Mouse (Mus musculus): ENCODE measurements around the gene Snrpd2. TPM values are rescaled to one million over a fixed set of nuclear protein-coding genes. Genes with fewer than 3 reads are reported as not detected.
A peak's percentile ranks its signal among the peaks of the same experiment; 100 is the strongest.

Gene Snrpd2
- 104 and 110 TPM in 2 replicates for polyA plus RNA-seq (2014; fragmentation: Nextera tagmentation; extraction: Ambion mirVana)

- Histone ChIP-seq H3K9me3 (ENCODE audit: control insufficient read depth, low read length) (no peaks in the 10 kb centered on the region), H3K27me3 (ENCODE audit: control insufficient read depth, insufficient read depth, low read length) (no peaks in the 10 kb centered on the region), H3K4me1 (replicated peaks; ENCODE audit: control insufficient read depth, insufficient read depth, low read length) (peaks cover 18% of the 10 kb centered on the region), H3K9ac (peak within 1 kb of the TSS; percentile 74), H3K27ac (peak within 1 kb of the TSS; percentile 81), H3K36me3 (replicated peaks; ENCODE audit: control insufficient read depth, insufficient read depth) (peaks cover 43% of the 10 kb centered on the region), H3K4me3 (replicated peaks; ENCODE audit: low read length) (peak within 1 kb of the TSS; percentile 59), H3K4me2 (replicated peaks) (peak within 1 kb of the TSS; percentile 73)
- WGBS: under 1% methylated on average over 24 of the region's 24 CpGs
- peak; percentile 99 for DNase-seq (ENCODE audit: low spot score)
- ATAC-seq (ENCODE audit: low FRiP score): peak; percentile 89
Measured at GRCm38 (mm10) chr7:19149626-19150025, at the start of gene Snrpd2. TSS of gene Snrpd2 (plus strand) at chr7:19149722.

GRCm38 (mm10) chr7:19100290-19100689, 49.2 kb upstream of the Snrpd2 start:
- no peak for ATAC-seq (ENCODE audit: low FRiP score)
- 94% methylated on average over 1 of the region's 1 CpGs for WGBS
- H3K36me3 ChIP-seq (replicated peaks; ENCODE audit: control insufficient read depth, insufficient read depth): no peaks in the 10 kb centered on the region

GRCm38 (mm10) chr7:19103741-19104140, 45.8 kb upstream of the Snrpd2 start:
- no peak overlapping the region for H3K27ac ChIP-seq
- no peak for DNase-seq (ENCODE audit: low spot score)
- H3K4me3 ChIP-seq (replicated peaks; ENCODE audit: low read length): no peak overlapping the region
- no peaks in the 10 kb centered on the region for H3K4me1 ChIP-seq (replicated peaks; ENCODE audit: control insufficient read depth, insufficient read depth, low read length)
- H3K9me3 ChIP-seq (ENCODE audit: control insufficient read depth, low read length): no peaks in the 10 kb centered on the region
- H3K9ac ChIP-seq: no peak overlapping the region
- H3K36me3 ChIP-seq (replicated peaks; ENCODE audit: control insufficient read depth, insufficient read depth): no peaks in the 10 kb centered on the region
- no peaks in the 10 kb centered on the region for H3K27me3 ChIP-seq (ENCODE audit: control insufficient read depth, insufficient read depth, low read length)
- H3K4me2 ChIP-seq (replicated peaks): no peak overlapping the region
- no peak for ATAC-seq (ENCODE audit: low FRiP score)

More at GRCm38 (mm10) chr7:19100290-19100689, 49.2 kb upstream of the Snrpd2 start:
- Histone ChIP-seq H3K27me3 (ENCODE audit: control insufficient read depth, insufficient read depth, low read length) (peaks cover 3% of the 10 kb centered on the region; the same call in 1 of the 2 replicates), H3K4me2 (replicated peaks) (no peak overlapping the region), H3K27ac (no peak overlapping the region), H3K4me3 (replicated peaks; ENCODE audit: low read length) (no peak overlapping the region), H3K9me3 (ENCODE audit: control insufficient read depth, low read length) (no peaks in the 10 kb centered on the region), H3K9ac (no peak overlapping the region), H3K4me1 (replicated peaks; ENCODE audit: control insufficient read depth, insufficient read depth, low read length) (peaks cover 11% of the 10 kb centered on the region; the same call in 1 of the 2 replicates)
- no peak for DNase-seq (ENCODE audit: low spot score)

GRCm38 (mm10) chr7:19104486-19104885, 45.0 kb upstream of the Snrpd2 start:
- ATAC-seq (ENCODE audit: low FRiP score): no peak
- H3K4me3 ChIP-seq (replicated peaks; ENCODE audit: low read length): no peak overlapping the region
- no peaks in the 10 kb centered on the region for H3K9me3 ChIP-seq (ENCODE audit: control insufficient read depth, low read length)
- 83% methylated on average over 2 of the region's 2 CpGs for WGBS
- H3K27me3 ChIP-seq (ENCODE audit: control insufficient read depth, insufficient read depth, low read length): no peaks in the 10 kb centered on the region
- H3K27ac ChIP-seq: no peak overlapping the region
- H3K36me3 ChIP-seq (replicated peaks; ENCODE audit: control insufficient read depth, insufficient read depth): no peaks in the 10 kb centered on the region
- no peak for DNase-seq (ENCODE audit: low spot score)
- H3K4me1 ChIP-seq (replicated peaks; ENCODE audit: control insufficient read depth, insufficient read depth, low read length): no peaks in the 10 kb centered on the region
- no peak overlapping the region for H3K4me2 ChIP-seq (replicated peaks)
- no peak overlapping the region for H3K9ac ChIP-seq

GRCm38 (mm10) chr7:19107436-19107835, 42.1 kb upstream of the Snrpd2 start:
- WGBS: 51% methylated on average over 3 of the region's 3 CpGs
- no peak overlapping the region for H3K4me2 ChIP-seq (replicated peaks)
- no peaks in the 10 kb centered on the region for H3K27me3 ChIP-seq (ENCODE audit: control insufficient read depth, insufficient read depth, low read length)

GRCm38 (mm10) chr7:19109565-19109964, 40.0 kb upstream of the Snrpd2 start:
- no peak overlapping the region for H3K9ac ChIP-seq
- no peak overlapping the region for H3K4me3 ChIP-seq (replicated peaks; ENCODE audit: low read length)
- no peak for ATAC-seq (ENCODE audit: low FRiP score)
- H3K27me3 ChIP-seq (ENCODE audit: control insufficient read depth, insufficient read depth, low read length): no peaks in the 10 kb centered on the region
- no peak overlapping the region for H3K27ac ChIP-seq
- H3K4me2 ChIP-seq (replicated peaks): no peak overlapping the region
- no peaks in the 10 kb centered on the region for H3K4me1 ChIP-seq (replicated peaks; ENCODE audit: control insufficient read depth, insufficient read depth, low read length)
- DNase-seq (ENCODE audit: low spot score): no peak
- H3K9me3 ChIP-seq (ENCODE audit: control insufficient read depth, low read length): no peaks in the 10 kb centered on the region
- no peaks in the 10 kb centered on the region for H3K36me3 ChIP-seq (replicated peaks; ENCODE audit: control insufficient read depth, insufficient read depth)
- WGBS: 81% methylated on average over 1 of the region's 1 CpGs

More at GRCm38 (mm10) chr7:19107436-19107835, 42.1 kb upstream of the Snrpd2 start:
- H3K9ac ChIP-seq: no peak overlapping the region
- DNase-seq (ENCODE audit: low spot score) (no peak), ATAC-seq (ENCODE audit: low FRiP score) (no peak)
- no peaks in the 10 kb centered on the region for H3K4me1 ChIP-seq (replicated peaks; ENCODE audit: control insufficient read depth, insufficient read depth, low read length)
- H3K4me3 ChIP-seq (replicated peaks; ENCODE audit: low read length): no peak overlapping the region
- H3K27ac ChIP-seq: no peak overlapping the region
- no peaks in the 10 kb centered on the region for H3K9me3 ChIP-seq (ENCODE audit: control insufficient read depth, low read length)
- no peaks in the 10 kb centered on the region for H3K36me3 ChIP-seq (replicated peaks; ENCODE audit: control insufficient read depth, insufficient read depth)

- no peak within 1 kb of the TSS for H3K27ac ChIP-seq
- peak within 1 kb of the TSS; percentile 13; the same call in 1 of the 2 replicates for H3K9ac ChIP-seq
- H3K27me3 ChIP-seq (ENCODE audit: control insufficient read depth, insufficient read depth, low read length): no peaks in the 10 kb centered on the region
- peaks cover 11% of the 10 kb centered on the region for H3K4me1 ChIP-seq (replicated peaks; ENCODE audit: control insufficient read depth, insufficient read depth, low read length)
- peak; percentile 61 for ATAC-seq (ENCODE audit: low FRiP score)
- H3K4me2 ChIP-seq (replicated peaks): peak within 1 kb of the TSS; percentile 49
- peak within 1 kb of the TSS; percentile 27 for H3K4me3 ChIP-seq (replicated peaks; ENCODE audit: low read length)
- H3K36me3 ChIP-seq (replicated peaks; ENCODE audit: control insufficient read depth, insufficient read depth): no peaks in the 10 kb centered on the region
- DNase-seq (ENCODE audit: low spot score): peak; percentile 70
- 0 out of 2 replicates have a peak, but pooled peaks cover 3% of the 10 kb centered on the region for H3K9me3 ChIP-seq (ENCODE audit: control insufficient read depth, low read length)
- 20% methylated on average over 57 of the region's 64 CpGs for WGBS
Measured at GRCm38 (mm10) chr7:19118028-19118771, 31.3 kb upstream of the Snrpd2 start, which contains the start of gene Gm4969. TSS of gene Gm4969 (minus strand) at chr7:19118368.

- H3K9me3 ChIP-seq (ENCODE audit: control insufficient read depth, low read length): 0 out of 2 replicates have a peak, but pooled peaks cover 3% of the 10 kb centered on the region
- no peak overlapping the region for H3K27ac ChIP-seq
- no peak overlapping the region for H3K4me3 ChIP-seq (replicated peaks; ENCODE audit: low read length)
- no peaks in the 10 kb centered on the region for H3K36me3 ChIP-seq (replicated peaks; ENCODE audit: control insufficient read depth, insufficient read depth)
- no peak overlapping the region for H3K9ac ChIP-seq
- H3K4me2 ChIP-seq (replicated peaks): peak overlapping the region; percentile 17
- ATAC-seq (ENCODE audit: low FRiP score): peak; percentile 0; the same call in 1 of the 2 replicates
- no peak for DNase-seq (ENCODE audit: low spot score)
- 92% methylated on average over 8 of the region's 8 CpGs for WGBS
- no peaks in the 10 kb centered on the region for H3K27me3 ChIP-seq (ENCODE audit: control insufficient read depth, insufficient read depth, low read length)
- H3K4me1 ChIP-seq (replicated peaks; ENCODE audit: control insufficient read depth, insufficient read depth, low read length): peaks cover 11% of the 10 kb centered on the region
Measured at GRCm38 (mm10) chr7:19119083-19119482, 30.4 kb upstream of the Snrpd2 start.

- 3% methylated on average over 34 of the region's 34 CpGs for WGBS
- peaks cover 11% of the 10 kb centered on the region for H3K4me1 ChIP-seq (replicated peaks; ENCODE audit: control insufficient read depth, insufficient read depth, low read length)
- H3K27ac ChIP-seq: peak within 1 kb of the TSS; percentile 49; the same call in 1 of the 2 replicates
- 0 out of 2 replicates have a peak, but pooled peaks cover 3% of the 10 kb centered on the region for H3K9me3 ChIP-seq (ENCODE audit: control insufficient read depth, low read length)
- ATAC-seq (ENCODE audit: low FRiP score) (peak; percentile 94), DNase-seq (ENCODE audit: low spot score) (peak; percentile 98)
- peak within 1 kb of the TSS; percentile 84 for H3K4me2 ChIP-seq (replicated peaks)
- H3K36me3 ChIP-seq (replicated peaks; ENCODE audit: control insufficient read depth, insufficient read depth): no peaks in the 10 kb centered on the region
- H3K9ac ChIP-seq: peak within 1 kb of the TSS; percentile 70
- no peaks in the 10 kb centered on the region for H3K27me3 ChIP-seq (ENCODE audit: control insufficient read depth, insufficient read depth, low read length)
- H3K4me3 ChIP-seq (replicated peaks; ENCODE audit: low read length): peak within 1 kb of the TSS; percentile 63
Measured at GRCm38 (mm10) chr7:19119631-19120429, 29.7 kb upstream of the Snrpd2 start, which contains the start of gene Fbxo46. TSS of gene Fbxo46 (plus strand) at chr7:19119859.

Measured in hindbrain, embryonic 14.5 days (tissue).